Mouse (Mus musculus) kidney, adult 9 months (tissue): ENCODE measurements at regions not wholly inside any gene's neighbourhood (a gene's known extent, or its start where the extent isn't known, plus 50 kb on each side); places are given as distances from the start of the nearest gene placed in this dataset.
A peak's percentile ranks its signal among the peaks of the same experiment; 100 is the strongest.

Experiments used
- DNase-seq: peaks from one replicate; pipeline ENCODE4 v3.0.0; 2022

GRCm38 (mm10) chr3:144378524-144379225, 173.7 kb upstream of the Lmo4 start:
- peak; percentile 54 for DNase-seq

- DNase-seq: peak; percentile 11
These were observed 172.9 kb upstream of the Lmo4 start for GRCm38 (mm10) chr3:144377626-144378523.

GRCm38 (mm10) chr3:144376463-144377402, 171.7 kb upstream of the Lmo4 start:
- no peak for DNase-seq

- no peak for DNase-seq
These were observed 170.8 kb upstream of the Lmo4 start for GRCm38 (mm10) chr3:144375725-144376412.

GRCm38 (mm10) chr3:144368300-144368699, 163.3 kb upstream of the Lmo4 start:
- no peak for DNase-seq

- no peak for DNase-seq
These were observed 162.7 kb upstream of the Lmo4 start for GRCm38 (mm10) chr3:144367766-144368116.

GRCm38 (mm10) chr3:144366976-144367765, 162.2 kb upstream of the Lmo4 start:
- peak; percentile 14 for DNase-seq

- no peak for DNase-seq
These were observed 160.9 kb upstream of the Lmo4 start for GRCm38 (mm10) chr3:144365894-144366293.

- peak; percentile 50 for DNase-seq
These were observed 157.5 kb upstream of the Lmo4 start for GRCm38 (mm10) chr3:144362472-144362871.

GRCm38 (mm10) chr3:144361203-144361978, 156.4 kb upstream of the Lmo4 start:
- no peak for DNase-seq

- no peak for DNase-seq
These were observed 151.9 kb upstream of the Lmo4 start for GRCm38 (mm10) chr3:144356948-144357295.

- no peak for DNase-seq
These were observed 151.3 kb upstream of the Lmo4 start for GRCm38 (mm10) chr3:144356103-144356947.

- no peak for DNase-seq
These were observed 147.5 kb upstream of the Lmo4 start for GRCm38 (mm10) chr3:144352559-144352958.

GRCm38 (mm10) chr3:144348431-144348830, 143.4 kb upstream of the Lmo4 start:
- DNase-seq: no peak

- no peak for DNase-seq
These were observed 130.2 kb upstream of the Lmo4 start for GRCm38 (mm10) chr3:144335237-144335636.

GRCm38 (mm10) chr3:144334201-144334600, 129.2 kb upstream of the Lmo4 start:
- DNase-seq: no peak

- no peak for DNase-seq
These were observed 127.3 kb upstream of the Lmo4 start for GRCm38 (mm10) chr3:144332353-144332752.

GRCm38 (mm10) chr3:144329117-144329516, 124.1 kb upstream of the Lmo4 start:
- DNase-seq: no peak

GRCm38 (mm10) chr3:144327235-144327760, 122.3 kb upstream of the Lmo4 start:
- no peak for DNase-seq

- DNase-seq: no peak
These were observed 120.0 kb upstream of the Lmo4 start for GRCm38 (mm10) chr3:144324974-144325373.
